Mouse (Mus musculus) neural tube, embryonic 11.5 days (tissue): ENCODE measurements around the gene Akap8. TPM values are rescaled to one million over a fixed set of nuclear protein-coding genes. Genes with fewer than 3 reads are reported as not detected.

Experiments used
- ATAC-seq: fragments of 200-750 bp; cut with Nextera tagmentation; 2 replicates; pipeline ENCODE4 v1.8.0; 2017; ENCODE audit warnings: moderate number of reproducible peaks, mild to moderate bottlenecking, moderate TSS enrichment, moderate library complexity; ENCODE audit not compliant: insufficient read depth, low FRiP score, low TSS enrichment
- DNase-seq: peaks from one replicate; pipeline ENCODE4 v3.0.0-alpha.2; 2015; ENCODE audit warnings: low spot score
- H3K27ac ChIP-seq: fragments of 300-500 bp; sonication (generic); 2 replicates; pipeline ENCODE4 v1.5.1; 2014; ENCODE audit warnings: low read depth, mild to moderate bottlenecking, low read length
- H3K27me3 ChIP-seq: fragments of 300-500 bp; sonication (generic); 2 replicates; pipeline ENCODE4 v1.6.1; 2014; ENCODE audit warnings: mild to moderate bottlenecking, low read length, mixed read lengths; ENCODE audit not compliant: control insufficient read depth, insufficient read depth
- H3K36me3 ChIP-seq: fragments of 300-500 bp; sonication (generic); 2 replicates; pipeline ENCODE4 v1.6.1; 2014; ENCODE audit warnings: mild to moderate bottlenecking, low read length, moderate library complexity, mixed read lengths; ENCODE audit not compliant: control insufficient read depth, insufficient read depth
- H3K4me1 ChIP-seq: fragments of 300-500 bp; sonication (generic); 2 replicates; pipeline ENCODE4 v1.6.1; 2014; ENCODE audit warnings: low read length, mixed read lengths; ENCODE audit not compliant: control insufficient read depth, insufficient read depth
- H3K4me2 ChIP-seq: fragments of 300-500 bp; sonication (generic); 2 replicates; pipeline ENCODE4 v1.6.1; 2014; ENCODE audit warnings: low read depth, mild to moderate bottlenecking, moderate library complexity
- H3K4me3 ChIP-seq: fragments of 300-500 bp; sonication (generic); 2 replicates; pipeline ENCODE4 v1.5.1; 2014; ENCODE audit warnings: low read depth, low read length
- H3K9ac ChIP-seq: fragments of 300-500 bp; sonication (generic); 2 replicates; pipeline ENCODE4 v1.6.1; 2014; ENCODE audit warnings: mild to moderate bottlenecking, low read length
- H3K9me3 ChIP-seq: fragments of 300-500 bp; sonication (generic); 2 replicates; pipeline ENCODE4 v1.6.1; 2016; ENCODE audit warnings: low read length; ENCODE audit not compliant: control insufficient read depth
- WGBS: fragments of 180-500 bp; shearing (Covaris S2); extraction: QIAGEN DNeasy Blood & Tissue Kit; methylation state at CpG from one replicate; pipeline ENCODE4 v1.1.7; 2014; 5-methylcytosine and 5-hydroxymethylcytosine counted together
- polyA plus RNA-seq: library from polyadenylated mRNA; unstranded; fragments of >200 nt; fragmentation: Nextera tagmentation; extraction: Ambion mirVana; gene quantifications from 2 replicates; pipeline ENCODE4 v1.2.1, GENCODE M21; 2014

Akap8 gene
- polyA plus RNA-seq, 1 experiment from 2014 or later, result 51.8 TPM

DNA sequence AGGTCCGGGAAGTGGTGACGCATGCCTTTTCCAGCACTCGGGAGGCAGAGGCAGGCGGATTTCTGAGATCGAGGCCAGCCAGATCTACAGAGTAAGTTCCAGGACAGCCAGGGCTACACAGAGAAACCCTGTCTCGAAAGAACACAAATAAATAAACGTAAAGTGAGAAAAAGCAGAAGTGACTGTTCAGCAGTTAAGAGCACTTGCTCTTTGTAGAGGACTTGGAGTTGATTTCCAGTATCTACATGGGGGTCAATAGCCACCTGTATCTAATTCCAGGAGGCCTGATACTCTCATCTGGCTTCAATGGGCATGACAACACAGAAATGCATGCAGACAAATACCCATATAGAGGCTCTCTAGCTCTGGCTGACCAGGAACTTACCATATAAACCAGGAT, 51.9 kb downstream of the Akap8 start:
- WGBS, result 94% methylated on average over 7 of the region's 7 CpGs
- no peak overlapping the region for H3K27ac ChIP-seq
- ATAC-seq, result no peak

DNA sequence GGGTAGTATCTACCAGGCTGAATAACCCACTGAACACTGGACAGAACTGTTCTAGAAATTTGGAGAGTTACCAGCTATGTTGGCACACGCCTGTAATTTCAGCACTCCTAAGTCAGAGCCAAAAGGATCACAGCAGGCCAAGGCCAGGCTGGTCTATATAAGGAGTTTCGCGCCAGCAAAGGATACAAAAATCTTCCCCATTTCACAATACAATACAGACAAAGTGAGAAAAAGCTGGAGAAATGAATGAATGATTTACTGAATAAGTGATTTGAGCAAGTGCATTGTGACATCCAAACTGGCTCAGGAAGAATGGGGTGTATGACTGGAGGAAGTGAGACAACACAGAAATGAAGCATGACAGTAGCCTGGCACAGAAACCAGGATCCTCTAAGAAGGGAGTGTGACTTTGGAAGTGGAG, 52.5 kb downstream of the Akap8 start:
- H3K4me2 ChIP-seq, result no peak overlapping the region
- ATAC-seq, result no peak

More for the DNA sequence above, 51.9 kb downstream of the Akap8 start:
- H3K4me2 ChIP-seq, result no peak overlapping the region
- no peak overlapping the region for H3K9ac ChIP-seq
- H3K4me3 ChIP-seq, result no peak overlapping the region
- H3K4me1 ChIP-seq, result no peaks in the 10 kb centered on the region
- H3K9me3 ChIP-seq, result no peaks in the 10 kb centered on the region
- H3K36me3 ChIP-seq, result no peaks in the 10 kb centered on the region
- no peaks in the 10 kb centered on the region for H3K27me3 ChIP-seq
- no peak for DNase-seq

GRCm38 (mm10) chr17:32268096-32268495, 52.9 kb downstream of the Akap8 start:
- DNase-seq (no peak), ATAC-seq (no peak)

More for the DNA sequence above, 52.5 kb downstream of the Akap8 start:
- no peak overlapping the region for H3K27ac ChIP-seq
- H3K9me3 ChIP-seq, result no peaks in the 10 kb centered on the region
- no peaks in the 10 kb centered on the region for H3K4me1 ChIP-seq
- H3K36me3 ChIP-seq, result no peaks in the 10 kb centered on the region
- H3K27me3 ChIP-seq, result no peaks in the 10 kb centered on the region
- no peak overlapping the region for H3K9ac ChIP-seq
- WGBS, result 95% methylated on average over 3 of the region's 3 CpGs
- no peak for DNase-seq
- H3K4me3 ChIP-seq, result no peak overlapping the region

DNA sequence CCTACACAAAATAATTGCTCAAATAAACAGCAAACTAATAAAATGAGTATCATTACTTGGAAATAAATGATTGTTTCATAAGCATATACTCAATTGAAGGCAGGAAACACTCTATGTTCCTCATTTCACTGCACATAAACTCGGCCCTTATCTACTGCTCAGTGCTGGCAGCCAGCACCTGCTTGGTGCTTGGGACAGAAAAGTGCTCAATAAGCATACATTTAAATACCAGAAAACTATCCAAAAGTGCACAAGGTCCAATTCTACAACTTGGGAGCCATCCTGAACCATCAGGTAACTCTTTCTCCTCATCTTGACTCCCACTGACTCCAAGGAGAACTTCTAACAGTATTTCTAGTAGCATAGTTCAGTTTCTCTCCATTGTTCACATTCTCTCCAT, 53.4 kb downstream of the Akap8 start:
- H3K4me3 ChIP-seq, result no peak overlapping the region
- H3K36me3 ChIP-seq, result no peaks in the 10 kb centered on the region
- no peak for ATAC-seq
- no peak overlapping the region for H3K9ac ChIP-seq
- DNase-seq, result no peak
- H3K4me2 ChIP-seq, result no peak overlapping the region
- no peak overlapping the region for H3K27ac ChIP-seq
- no peaks in the 10 kb centered on the region for H3K27me3 ChIP-seq
- no peaks in the 10 kb centered on the region for H3K4me1 ChIP-seq
- 100% methylated on average over 1 of the region's 1 CpGs for WGBS
- no peaks in the 10 kb centered on the region for H3K9me3 ChIP-seq

More at GRCm38 (mm10) chr17:32268096-32268495, 52.9 kb downstream of the Akap8 start:
- Histone ChIP-seq H3K4me3 (no peak overlapping the region), H3K4me1 (no peaks in the 10 kb centered on the region), H3K4me2 (no peak overlapping the region), H3K27ac (no peak overlapping the region), H3K9ac (no peak overlapping the region), H3K27me3 (no peaks in the 10 kb centered on the region), H3K36me3 (no peaks in the 10 kb centered on the region), H3K9me3 (no peaks in the 10 kb centered on the region)
- 62% methylated on average over 2 of the region's 2 CpGs for WGBS

DNA sequence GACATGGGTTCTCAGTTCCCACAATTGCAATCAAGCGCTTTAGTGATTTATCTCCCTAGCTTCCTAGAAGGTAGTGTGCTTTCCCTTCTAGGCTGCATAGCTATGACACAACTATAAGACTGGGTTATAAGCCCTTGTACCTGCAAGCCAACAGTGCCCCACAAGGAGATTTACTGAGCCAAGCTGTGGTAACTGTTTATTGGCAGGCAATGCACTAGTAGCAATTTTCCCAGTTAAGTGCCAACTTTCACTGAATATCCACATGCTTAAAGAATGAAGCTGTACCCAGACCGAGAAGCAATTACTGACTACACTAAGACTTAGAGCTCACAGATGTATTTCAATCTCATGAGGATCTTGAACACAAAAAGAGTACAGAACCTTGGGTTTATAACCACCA, 57.4 kb downstream of the Akap8 start:
- no peaks in the 10 kb centered on the region for H3K9me3 ChIP-seq
- H3K9ac ChIP-seq, result no peak overlapping the region
- no peak overlapping the region for H3K27ac ChIP-seq
- no peaks in the 10 kb centered on the region for H3K36me3 ChIP-seq
- H3K4me3 ChIP-seq, result no peak overlapping the region
- WGBS, result 100% methylated on average over 2 of the region's 2 CpGs
- no peak overlapping the region for H3K4me2 ChIP-seq
- no peaks in the 10 kb centered on the region for H3K4me1 ChIP-seq
- ATAC-seq (no peak), DNase-seq (no peak)
- no peaks in the 10 kb centered on the region for H3K27me3 ChIP-seq

GRCm38 (mm10) chr17:32262831-32263559, 58.0 kb downstream of the Akap8 start:
- no peaks in the 10 kb centered on the region for H3K9me3 ChIP-seq
- ATAC-seq (no peak), DNase-seq (no peak)
- H3K4me1 ChIP-seq, result peaks cover 4% of the 10 kb centered on the region; the same call in 1 of the 2 replicates
- H3K36me3 ChIP-seq, result no peaks in the 10 kb centered on the region
- H3K4me2 ChIP-seq, result no peak overlapping the region
- H3K9ac ChIP-seq, result no peak overlapping the region
- no peak overlapping the region for H3K27ac ChIP-seq
- 96% methylated on average over 8 of the region's 8 CpGs for WGBS
- no peaks in the 10 kb centered on the region for H3K27me3 ChIP-seq
- H3K4me3 ChIP-seq, result no peak overlapping the region

GRCm38 (mm10) chr17:32258869-32259268, 62.2 kb downstream of the Akap8 start:
- no peak for ATAC-seq
- DNase-seq, result no peak
- Histone ChIP-seq H3K27ac (no peak overlapping the region), H3K4me1 (peaks cover 4% of the 10 kb centered on the region; the same call in 1 of the 2 replicates), H3K9me3 (no peaks in the 10 kb centered on the region), H3K9ac (no peak overlapping the region), H3K36me3 (no peaks in the 10 kb centered on the region), H3K27me3 (no peaks in the 10 kb centered on the region), H3K4me2 (no peak overlapping the region), H3K4me3 (no peak overlapping the region)
- WGBS, result 86% methylated on average over 2 of the region's 2 CpGs

DNA sequence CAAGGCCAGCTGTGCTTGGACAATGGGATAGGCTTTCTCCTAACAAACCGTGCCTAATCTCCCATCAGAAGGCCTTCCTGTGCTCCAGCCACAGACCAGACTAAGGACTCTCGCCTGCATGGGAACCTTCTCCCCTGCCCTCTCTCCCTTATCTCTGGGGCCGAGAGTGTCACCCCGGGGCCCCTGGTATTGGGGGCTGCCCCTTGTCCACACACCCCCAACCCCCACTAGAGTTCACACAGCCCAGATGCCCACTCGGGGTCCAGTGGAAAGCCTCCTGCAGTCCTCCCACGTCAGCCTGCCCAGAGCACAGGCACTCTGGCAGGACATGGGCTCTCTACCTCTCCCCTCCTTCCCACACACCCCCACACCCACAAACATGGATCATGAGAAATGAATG, 63.1 kb downstream of the Akap8 start:
- Histone ChIP-seq H3K27me3 (no peaks in the 10 kb centered on the region), H3K4me2 (no peak overlapping the region), H3K4me3 (no peak overlapping the region), H3K9ac (no peak overlapping the region), H3K36me3 (no peaks in the 10 kb centered on the region), H3K9me3 (no peaks in the 10 kb centered on the region), H3K27ac (no peak overlapping the region), H3K4me1 (peaks cover 4% of the 10 kb centered on the region; the same call in 1 of the 2 replicates)
- 60% methylated on average over 6 of the region's 6 CpGs for WGBS
- DNase-seq (no peak), ATAC-seq (no peak)

DNA sequence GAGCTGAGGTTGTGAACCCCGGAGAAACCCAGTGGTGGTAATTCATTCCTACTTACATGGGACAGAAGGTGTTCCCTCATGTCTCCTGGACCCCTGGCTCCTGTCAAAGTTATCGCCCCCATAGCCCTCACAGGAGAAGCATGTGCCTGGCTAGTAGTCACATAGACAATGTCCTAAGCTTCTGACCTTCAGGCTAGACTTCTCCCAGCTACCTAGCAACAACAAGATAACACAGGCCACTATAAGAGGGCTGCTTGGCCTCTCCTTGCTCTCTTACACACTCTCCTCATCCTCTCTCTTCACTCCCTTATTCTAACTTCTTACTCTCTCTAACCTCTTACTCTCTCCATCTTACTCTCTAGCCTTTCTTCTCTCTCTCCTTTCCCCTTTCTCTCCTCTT, 63.6 kb downstream of the Akap8 start:
- H3K27ac ChIP-seq, result no peak overlapping the region
- H3K36me3 ChIP-seq, result no peaks in the 10 kb centered on the region
- no peaks in the 10 kb centered on the region for H3K27me3 ChIP-seq
- no peaks in the 10 kb centered on the region for H3K9me3 ChIP-seq
- WGBS, result 91% methylated on average over 2 of the region's 2 CpGs
- H3K9ac ChIP-seq, result no peak overlapping the region
- no peak overlapping the region for H3K4me3 ChIP-seq
- ATAC-seq (no peak), DNase-seq (no peak)
- H3K4me1 ChIP-seq, result peaks cover 4% of the 10 kb centered on the region; the same call in 1 of the 2 replicates
- H3K4me2 ChIP-seq, result no peak overlapping the region
